Mouse (Mus musculus): ENCODE measurements around the gene Oaz1.

- no peak for TF ChIP-seq POLR2A (IDR thresholded peaks at IDR 0.05; ENCODE audit: low read depth, low read length)
- no peak for TF ChIP-seq CTCF (IDR thresholded peaks at IDR 0.05; ENCODE audit: borderline replicate concordance, insufficient read depth, low read length)
Observed at GRCm38 (mm10) chr10:80784302-80784701, 42.2 kb upstream of the Oaz1 start.

Measured in embryonic fibroblast, embryonic 13.5 days (primary cell).